7 mouse cellular contexts compared by ENCODE assay signal in genomic region chr8:106138616-106139015, GRCm38 (mm10). TPM values are rescaled to one million over a fixed set of nuclear protein-coding genes. Genes with fewer than 3 reads are reported as not detected.
DNase-seq lines count a peak whose midpoint lies in the region; ATAC-seq and TF ChIP-seq lines count a peak whose summit lies in the region.

No protein-coding gene starts in this region.

- DNase-seq in lung, postnatal 0 days (ENCODE audit: low spot score): peak; percentile 57
- DNase-seq in lung, adult 18-20 months: no peak
- no peak for DNase-seq in gastrocnemius, postnatal 10 days
- no peak for DNase-seq in layer of hippocampus, adult 11-12 months (ENCODE audit: low spot score)

- no peak for TF ChIP-seq EP300 in lung, postnatal 0 days (IDR thresholded peaks at IDR 0.05)

- H3K27me3 ChIP-seq in lung, postnatal 0 days (replicated peaks; ENCODE audit: insufficient read depth, low read length): peaks cover 8% of the 10 kb centered on the region
- H3K27me3 ChIP-seq in forebrain, embryonic 13.5 days: peaks cover 67% of the 10 kb centered on the region
- H3K27me3 ChIP-seq in limb, embryonic 13.5 days: peaks cover 58% of the 10 kb centered on the region
- H3K27me3 ChIP-seq in stomach, embryonic 14.5 days (ENCODE audit: control insufficient read depth, insufficient read depth, low read length): peaks cover 15% of the 10 kb centered on the region

- no peaks in the 10 kb centered on the region for H3K9me3 ChIP-seq in lung, postnatal 0 days (ENCODE audit: low read length)
- no peaks in the 10 kb centered on the region for H3K9me3 ChIP-seq in forebrain, embryonic 13.5 days (replicated peaks)
- H3K9me3 ChIP-seq in limb, embryonic 13.5 days: no peaks in the 10 kb centered on the region
- no peaks in the 10 kb centered on the region for H3K9me3 ChIP-seq in stomach, embryonic 14.5 days (ENCODE audit: control insufficient read depth, low read depth, low read length)

- H3K4me1 ChIP-seq in lung, postnatal 0 days (ENCODE audit: insufficient read depth, low read depth, low read length): peaks cover 3% of the 10 kb centered on the region; the same call in 1 of the 2 replicates
- peaks cover 31% of the 10 kb centered on the region for H3K4me1 ChIP-seq in forebrain, embryonic 13.5 days
- peaks cover 39% of the 10 kb centered on the region for H3K4me1 ChIP-seq in limb, embryonic 13.5 days
- peaks cover 10% of the 10 kb centered on the region; the same call in 1 of the 2 replicates for H3K4me1 ChIP-seq in stomach, embryonic 14.5 days (ENCODE audit: control insufficient read depth, insufficient read depth, low read length)

- WGBS in lung, postnatal 0 days: 13% methylated on average over 7 of the region's 7 CpGs
- 17% methylated on average over 7 of the region's 7 CpGs for WGBS in forebrain, embryonic 13.5 days
- WGBS in limb, embryonic 13.5 days: 17% methylated on average over 7 of the region's 7 CpGs
- 15% methylated on average over 7 of the region's 7 CpGs for WGBS in stomach, embryonic 14.5 days

- peak overlapping the region; percentile 73 for H3K4me2 ChIP-seq in lung, postnatal 0 days (replicated peaks; ENCODE audit: low read depth, low read length)
- H3K4me2 ChIP-seq in forebrain, embryonic 13.5 days: peak overlapping the region; percentile 76
- peak overlapping the region; percentile 94 for H3K4me2 ChIP-seq in limb, embryonic 13.5 days (replicated peaks)
- H3K4me2 ChIP-seq in stomach, embryonic 14.5 days (replicated peaks; ENCODE audit: low read depth, low read length): peak overlapping the region; percentile 75

- H3K36me3 ChIP-seq in lung, postnatal 0 days (ENCODE audit: insufficient read depth, low read length): no peaks in the 10 kb centered on the region
- no peaks in the 10 kb centered on the region for H3K36me3 ChIP-seq in forebrain, embryonic 13.5 days (ENCODE audit: poor library complexity, severe bottlenecking)
- H3K36me3 ChIP-seq in limb, embryonic 13.5 days: no peaks in the 10 kb centered on the region
- H3K36me3 ChIP-seq in stomach, embryonic 14.5 days (ENCODE audit: control insufficient read depth, insufficient read depth, low read length): no peaks in the 10 kb centered on the region

- peak overlapping the region; percentile 10; the same call in 1 of the 2 replicates for H3K9ac ChIP-seq in lung, postnatal 0 days (replicated peaks; ENCODE audit: low read depth)
- H3K9ac ChIP-seq in forebrain, embryonic 13.5 days: peak overlapping the region; percentile 60; the same call in 1 of the 2 replicates
- peak overlapping the region; percentile 68 for H3K9ac ChIP-seq in limb, embryonic 13.5 days
- H3K9ac ChIP-seq in stomach, embryonic 14.5 days (replicated peaks; ENCODE audit: low read depth, low read length): no peak overlapping the region; the same call in 1 of the 2 replicates

- no peak for TF ChIP-seq CTCF in lung, postnatal 0 days (IDR thresholded peaks at IDR 0.05)

- ATAC-seq in lung, postnatal 0 days: no peak
- no peak for ATAC-seq in forebrain, embryonic 13.5 days
- no peak for ATAC-seq in limb, embryonic 13.5 days (ENCODE audit: low FRiP score, low read depth)
- ATAC-seq in stomach, embryonic 14.5 days (ENCODE audit: insufficient number of reproducible peaks, insufficient read depth, low FRiP score, low read depth): no peak

- H3K27ac ChIP-seq in lung, postnatal 0 days (ENCODE audit: low read length): peak overlapping the region; percentile 81
- no peak overlapping the region for H3K27ac ChIP-seq in forebrain, embryonic 13.5 days
- no peak overlapping the region for H3K27ac ChIP-seq in limb, embryonic 13.5 days
- H3K27ac ChIP-seq in stomach, embryonic 14.5 days (ENCODE audit: low read length): peak overlapping the region; percentile 94; the same call in 1 of the 2 replicates

- peak overlapping the region; percentile 67 for H3K4me3 ChIP-seq in lung, postnatal 0 days (ENCODE audit: low read depth, low read length)
- H3K4me3 ChIP-seq in forebrain, embryonic 13.5 days: peak overlapping the region; percentile 47
- peak overlapping the region; percentile 55 for H3K4me3 ChIP-seq in limb, embryonic 13.5 days
- H3K4me3 ChIP-seq in stomach, embryonic 14.5 days (ENCODE audit: low read depth, low read length): peak overlapping the region; percentile 39

RNA-seq across cellular contexts. Expression of gene Esrp2, which starts 1.8 kb away (rescaled TPM):
- polyA plus RNA-seq in lung, postnatal 0 days (2015; fragmentation: Nextera tagmentation; extraction: Ambion mirVana): 38.4 and 38.6 TPM in 2 replicates
- polyA plus RNA-seq in forebrain, embryonic 13.5 days (2015; fragmentation: Nextera tagmentation; extraction: Ambion mirVana): 0.16 and 0.23 TPM in 2 replicates
- polyA plus RNA-seq in limb, embryonic 13.5 days (2015; fragmentation: Nextera tagmentation; extraction: Ambion mirVana): 11.5 and 13.8 TPM in 2 replicates
- polyA plus RNA-seq in stomach, embryonic 14.5 days (2014; fragmentation: Nextera tagmentation; extraction: Ambion mirVana): 30.0 and 35.4 TPM in 2 replicates
- total RNA-seq in gastrocnemius, postnatal 10 days (2021): under 1 TPM in 1 of 2 experiments, not detected in 1; 0.07 TPM

RNA-seq across cellular contexts. Expression of gene Pla2g15, which starts 11.6 kb away (rescaled TPM):
- polyA plus RNA-seq in lung, postnatal 0 days (2015; fragmentation: Nextera tagmentation; extraction: Ambion mirVana): 10.6 and 10.8 TPM in 2 replicates
- polyA plus RNA-seq in forebrain, embryonic 13.5 days (2015; fragmentation: Nextera tagmentation; extraction: Ambion mirVana): 12.9 and 14.3 TPM in 2 replicates
- 19.6 and 20.5 TPM in 2 replicates for polyA plus RNA-seq in limb, embryonic 13.5 days (2015; fragmentation: Nextera tagmentation; extraction: Ambion mirVana)
- 3.9 and 4.0 TPM in 2 replicates for polyA plus RNA-seq in stomach, embryonic 14.5 days (2014; fragmentation: Nextera tagmentation; extraction: Ambion mirVana)
- total RNA-seq in gastrocnemius, postnatal 10 days (2021): 1 to 10 TPM; 4.7 to 6.6 TPM

RNA-seq across cellular contexts. Expression of gene Slc7a6, which starts 30.0 kb away (rescaled TPM):
- 38.9 and 39.7 TPM in 2 replicates for polyA plus RNA-seq in lung, postnatal 0 days (2015; fragmentation: Nextera tagmentation; extraction: Ambion mirVana)
- polyA plus RNA-seq in forebrain, embryonic 13.5 days (2015; fragmentation: Nextera tagmentation; extraction: Ambion mirVana): 77.2 and 77.9 TPM in 2 replicates
- polyA plus RNA-seq in limb, embryonic 13.5 days (2015; fragmentation: Nextera tagmentation; extraction: Ambion mirVana): 59.0 and 68.9 TPM in 2 replicates
- 60.4 and 65.6 TPM in 2 replicates for polyA plus RNA-seq in stomach, embryonic 14.5 days (2014; fragmentation: Nextera tagmentation; extraction: Ambion mirVana)
- total RNA-seq in gastrocnemius, postnatal 10 days (2021): 10 to 100 TPM in 1 of 2 experiments, 1 to 10 TPM in 1; 5.8 to 11.0 TPM

Comparison
In these comparisons a context has a peak if more than half of its experiments do, and no peak if none do; other contexts are left out.
1. H3K27ac ChIP-seq: peak in lung, postnatal 0 days (single experiment) and stomach, embryonic 14.5 days (single experiment); none in forebrain, embryonic 13.5 days (single experiment) and limb, embryonic 13.5 days (single experiment).
2. RNA of gene Esrp2, which starts 1.8 kb away (polyA plus RNA-seq): 38.4 to 38.6 TPM in lung, postnatal 0 days, 30.0 to 35.4 TPM in stomach, embryonic 14.5 days and 11.5 to 13.8 TPM in limb, embryonic 13.5 days; 0.16 to 0.23 TPM in forebrain, embryonic 13.5 days; every median in the first group is over 10 times any median in the second.
3. Peak in every context shown above with its lines, with median percentiles within 50 percentile points of each other: H3K4me2 ChIP-seq and H3K4me3 ChIP-seq.